Mouse (Mus musculus) left cerebral cortex, adult 8-10 months (tissue): ENCODE results near the gene Serpinc1. TPM values are rescaled to one million over a fixed set of nuclear protein-coding genes. Genes with fewer than 3 reads are reported as not detected.
"Not testable (repeated sequence)": the region's sequence is repeated elsewhere in the genome, so short reads cannot be mapped to it uniquely, and the experiment has no call there.

Experiments
- DNase-seq, 2 experiments: peaks; one replicate each; pipeline ENCODE4 v3.0.0; 2022; ENCODE audit warnings: low spot score in 2 of 2
- total RNA-seq, 4 experiments: library from RNA; stranded (reverse); gene quantifications; 2 replicates each; pipeline ENCODE4 v1.2.4; 2022

Serpinc1 gene
- under 1 TPM in 2 of 4 experiments, not detected in 2; 0.14 to 0.39 TPM for total RNA-seq

GRCm38 (mm10) chr1:160978071-160978735 is at the start of gene Serpinc1:
Gene Serpinc1 (plus strand): TSS chr1:160978585.
- no peak for DNase-seq

- no peak for DNase-seq
Observed at GRCm38 (mm10) chr1:160931320-160931719, 47.1 kb upstream of the Serpinc1 start.

GRCm38 (mm10) chr1:160933896-160934482 is 44.4 kb upstream of the Serpinc1 start:
- DNase-seq = no peak

- DNase-seq = no peak
Observed at GRCm38 (mm10) chr1:160935551-160935950, 42.8 kb upstream of the Serpinc1 start.

- DNase-seq = no peak
Observed at GRCm38 (mm10) chr1:160963199-160963598, 15.2 kb upstream of the Serpinc1 start.

GRCm38 (mm10) chr1:160967268-160967667 is 11.1 kb upstream of the Serpinc1 start:
- DNase-seq = no peak

GRCm38 (mm10) chr1:160968643-160969042 is 9.7 kb upstream of the Serpinc1 start:
- DNase-seq = no peak

- DNase-seq = no peak
Observed at GRCm38 (mm10) chr1:160980021-160980420, 1.6 kb downstream of the Serpinc1 start.

- DNase-seq = no peak
Observed at GRCm38 (mm10) chr1:160980537-160981234, 2.3 kb downstream of the Serpinc1 start.

GRCm38 (mm10) chr1:160981337-160981736 is 3.0 kb downstream of the Serpinc1 start:
- no peak for DNase-seq

- DNase-seq = no peak
Observed at GRCm38 (mm10) chr1:160982887-160983286, 4.5 kb downstream of the Serpinc1 start.

GRCm38 (mm10) chr1:160984731-160985130 is 6.3 kb downstream of the Serpinc1 start:
- not testable (repeated sequence) for DNase-seq

- DNase-seq = no peak
Observed at GRCm38 (mm10) chr1:160985477-160985876, 7.1 kb downstream of the Serpinc1 start.

- no peak for DNase-seq
Observed at GRCm38 (mm10) chr1:160986881-160987635, 8.7 kb downstream of the Serpinc1 start.

- no peak for DNase-seq
Observed at GRCm38 (mm10) chr1:160989395-160989794, 11.0 kb downstream of the Serpinc1 start.

GRCm38 (mm10) chr1:160993851-160994250 is 15.5 kb downstream of the Serpinc1 start:
- DNase-seq = no peak

- DNase-seq = no peak
Observed at GRCm38 (mm10) chr1:161004942-161005341, 26.6 kb downstream of the Serpinc1 start.

- DNase-seq = no peak
Observed at GRCm38 (mm10) chr1:161005526-161005925, 27.1 kb downstream of the Serpinc1 start.

- no peak for DNase-seq
Observed at GRCm38 (mm10) chr1:161006471-161006870, 28.1 kb downstream of the Serpinc1 start.

- no peak for DNase-seq
Observed at GRCm38 (mm10) chr1:161008038-161008437, 29.7 kb downstream of the Serpinc1 start.

- DNase-seq = no peak
Observed at GRCm38 (mm10) chr1:161010436-161010835, 32.1 kb downstream of the Serpinc1 start.

GRCm38 (mm10) chr1:161016378-161016777 is 38.0 kb downstream of the Serpinc1 start:
- no peak for DNase-seq
